Mouse (Mus musculus) embryo, embryonic 10 days (tissue): ENCODE results near the gene Rreb1.

ENCODE experiments used
- DNase-seq: peaks from one replicate; pipeline ENCODE4 v3.0.0-alpha.2; 2015; ENCODE audit warnings: low spot score

The Rreb1 gene

GRCm38 (mm10) chr13:37778147-37778593 lies at the start of gene Rreb1:
Gene Rreb1 (plus strand): TSS chr13:37778400.
- DNase-seq = peak; percentile 63

- no peak for DNase-seq
Observed at GRCm38 (mm10) chr13:37728551-37728950, 49.6 kb upstream of the Rreb1 start.

GRCm38 (mm10) chr13:37731914-37732693 lies 46.1 kb upstream of the Rreb1 start:
- DNase-seq = no peak

- no peak for DNase-seq
Observed at GRCm38 (mm10) chr13:37734501-37734900, 43.7 kb upstream of the Rreb1 start.

- DNase-seq = no peak
Observed at GRCm38 (mm10) chr13:37740111-37740510, 38.1 kb upstream of the Rreb1 start.

GRCm38 (mm10) chr13:37740752-37741151 lies 37.4 kb upstream of the Rreb1 start:
- DNase-seq = no peak

- DNase-seq = no peak
Observed at GRCm38 (mm10) chr13:37742248-37742647, 36.0 kb upstream of the Rreb1 start.

- DNase-seq = no peak
Observed at GRCm38 (mm10) chr13:37747504-37747903, 30.7 kb upstream of the Rreb1 start.

- peak; percentile 41 for DNase-seq
Observed at GRCm38 (mm10) chr13:37749485-37749884, 28.7 kb upstream of the Rreb1 start.

- peak; percentile 10 for DNase-seq
Observed at GRCm38 (mm10) chr13:37751154-37751950, 26.8 kb upstream of the Rreb1 start.

- no peak for DNase-seq
Observed at GRCm38 (mm10) chr13:37759341-37760012, 18.7 kb upstream of the Rreb1 start.

- DNase-seq = no peak
Observed at GRCm38 (mm10) chr13:37760013-37760342, 18.2 kb upstream of the Rreb1 start.

- no peak for DNase-seq
Observed at GRCm38 (mm10) chr13:37760373-37760772, 17.8 kb upstream of the Rreb1 start.

- peak; percentile 66 for DNase-seq
Observed at GRCm38 (mm10) chr13:37760957-37761941, 17.0 kb upstream of the Rreb1 start.

GRCm38 (mm10) chr13:37763800-37764407 lies 14.3 kb upstream of the Rreb1 start:
- no peak for DNase-seq

- DNase-seq = no peak
Observed at GRCm38 (mm10) chr13:37769777-37770176, 8.4 kb upstream of the Rreb1 start.

- no peak for DNase-seq
Observed at GRCm38 (mm10) chr13:37773476-37773875, 4.7 kb upstream of the Rreb1 start.

- no peak for DNase-seq
Observed at GRCm38 (mm10) chr13:37776675-37777074, 1.5 kb upstream of the Rreb1 start.

- no peak for DNase-seq
Observed at GRCm38 (mm10) chr13:37777351-37778146, 651 bp upstream of the Rreb1 start.

- peak; percentile 20 for DNase-seq
Observed at GRCm38 (mm10) chr13:37778594-37779231, 513 bp downstream of the Rreb1 start.
